Mouse (Mus musculus) testis, adult 2 months (tissue): ENCODE data around the gene Hist1h2bp. TPM values are rescaled to one million over a fixed set of nuclear protein-coding genes. Genes with fewer than 3 reads are reported as not detected.
"Not testable (repeated sequence)": the region's sequence is repeated elsewhere in the genome, so short reads cannot be mapped to it uniquely, and the experiment has no call there.

Experiments
- H3K27ac ChIP-seq: fragments of 200-500 bp; 2 replicates; pipeline ENCODE4 v1.5.1; 2012; ENCODE audit warnings: low read depth, low read length; ENCODE audit not compliant: control insufficient read depth, insufficient read depth
- H3K27me3 ChIP-seq: fragments of 200-500 bp; 2 replicates; pipeline ENCODE4 v1.6.1; 2012; ENCODE audit warnings: mild to moderate bottlenecking, low read length, moderate library complexity; ENCODE audit not compliant: control insufficient read depth, insufficient read depth
- H3K36me3 ChIP-seq: fragments of 200-500 bp; 2 replicates; pipeline ENCODE4 v1.6.1; 2012; ENCODE audit warnings: mild to moderate bottlenecking, low read length; ENCODE audit not compliant: control insufficient read depth, insufficient read depth
- H3K4me1 ChIP-seq: fragments of 200-500 bp; 2 replicates; pipeline ENCODE4 v1.6.1; 2012; ENCODE audit warnings: low read length; ENCODE audit not compliant: control insufficient read depth, insufficient read depth
- H3K4me3 ChIP-seq: fragments of 200-500 bp; 2 replicates; pipeline ENCODE4 v1.5.1; 2012; ENCODE audit warnings: low read depth, mild to moderate bottlenecking, low read length, moderate library complexity, mixed read lengths; ENCODE audit not compliant: control insufficient read depth
- CTCF ChIP-seq: fragments of 200-500 bp; IDR thresholded peaks from 2 replicates; pipeline ENCODE4 v1.5.1; 2012; ENCODE audit warnings: low read depth, mild to moderate bottlenecking, inconsistent platforms, low read length, moderate library complexity; ENCODE audit not compliant: control insufficient read depth, insufficient read depth, insufficient replicate concordance
- POLR2A ChIP-seq: fragments of 200-500 bp; IDR thresholded peaks from 2 replicates; pipeline ENCODE4 v1.6.1; 2012; ENCODE audit warnings: low read depth, mild to moderate bottlenecking, inconsistent platforms, low read length, moderate library complexity; ENCODE audit not compliant: control insufficient read depth
- polyA plus RNA-seq: library from polyadenylated mRNA; depleted of rRNA; stranded (reverse); fragments of >200 nt; gene quantifications from 2 replicates; pipeline ENCODE4 v1.2.3, GENCODE M21; 2012; rRNA removed

Hist1h2bp gene
- polyA plus RNA-seq, 1 experiment, result 155 TPM

DNA sequence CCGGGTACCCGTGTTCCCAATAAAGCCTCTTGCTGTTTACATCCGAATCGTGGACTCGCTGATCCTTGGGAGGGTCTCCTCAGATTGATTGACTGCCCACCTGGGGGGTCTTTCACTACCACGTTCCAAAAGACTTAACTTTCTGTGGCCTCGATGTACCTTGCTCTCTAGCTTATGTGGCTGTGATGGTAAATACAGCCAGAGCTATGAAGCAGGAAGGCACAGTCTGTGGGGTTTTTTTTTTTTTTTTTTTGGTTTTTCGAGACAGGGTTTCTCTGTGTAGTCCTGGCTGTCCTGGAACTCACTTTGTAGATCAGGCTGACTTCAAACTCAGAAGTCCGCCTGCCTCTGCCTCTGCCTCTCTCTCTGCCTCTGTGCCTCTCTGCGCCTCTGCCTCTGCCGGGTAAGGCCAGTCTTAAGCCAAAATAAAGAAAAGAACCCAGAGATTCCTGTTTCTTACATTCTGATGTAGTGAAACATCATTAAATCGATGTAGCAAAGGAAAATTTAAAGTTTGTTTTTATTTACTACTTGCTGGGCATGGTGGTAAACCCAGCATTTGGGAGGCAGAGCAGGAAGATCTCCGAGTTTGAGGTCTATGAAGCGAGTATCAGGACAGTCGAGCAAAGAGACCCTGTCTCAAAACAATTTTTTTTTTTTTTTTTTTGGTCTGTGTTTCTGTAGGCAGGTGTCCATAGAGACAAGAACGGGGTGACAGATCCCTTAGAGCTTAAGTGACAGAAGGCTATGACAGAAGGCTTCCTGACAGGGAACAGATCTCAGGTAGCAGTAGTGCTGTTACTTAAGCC lies 33.0 kb downstream of the Hist1h2bp start:
- not testable (repeated sequence) for H3K27ac ChIP-seq, H3K27me3 ChIP-seq, H3K4me1 ChIP-seq, H3K36me3 ChIP-seq, H3K4me3 ChIP-seq

DNA sequence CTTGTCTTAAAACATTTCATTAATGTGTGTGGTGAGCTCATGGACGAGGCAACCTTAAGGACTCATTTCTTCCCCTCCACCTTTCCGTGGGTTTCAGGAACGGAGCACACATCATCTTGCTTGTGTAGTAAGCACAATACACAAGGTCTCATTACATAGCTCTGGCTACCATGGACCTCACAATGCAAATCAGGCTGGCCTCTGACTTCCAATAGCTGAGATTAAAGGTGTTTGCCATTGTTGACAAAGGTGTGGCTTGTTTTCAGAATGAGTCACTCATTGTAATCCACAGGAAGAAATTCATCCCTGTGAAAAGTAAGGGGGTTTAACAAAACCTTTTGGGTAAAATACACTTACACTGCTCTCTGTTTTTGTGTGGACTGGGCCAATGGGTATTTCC lies 41.2 kb downstream of the Hist1h2bp start:
- no peak overlapping the region for H3K27ac ChIP-seq
- H3K4me3 ChIP-seq, result no peak overlapping the region
- no peaks in the 10 kb centered on the region; the same call in 1 of the 2 replicates for H3K4me1 ChIP-seq

GRCm38 (mm10) chr13:21830344-21830743 lies 43.1 kb downstream of the Hist1h2bp start:
- no peak overlapping the region for H3K4me3 ChIP-seq
- H3K27me3 ChIP-seq, result no peaks in the 10 kb centered on the region

More for the DNA sequence above, 41.2 kb downstream of the Hist1h2bp start:
- Histone ChIP-seq H3K27me3 (no peaks in the 10 kb centered on the region), H3K36me3 (no peaks in the 10 kb centered on the region)
- TF ChIP-seq CTCF (no peak), POLR2A (no peak)

DNA sequence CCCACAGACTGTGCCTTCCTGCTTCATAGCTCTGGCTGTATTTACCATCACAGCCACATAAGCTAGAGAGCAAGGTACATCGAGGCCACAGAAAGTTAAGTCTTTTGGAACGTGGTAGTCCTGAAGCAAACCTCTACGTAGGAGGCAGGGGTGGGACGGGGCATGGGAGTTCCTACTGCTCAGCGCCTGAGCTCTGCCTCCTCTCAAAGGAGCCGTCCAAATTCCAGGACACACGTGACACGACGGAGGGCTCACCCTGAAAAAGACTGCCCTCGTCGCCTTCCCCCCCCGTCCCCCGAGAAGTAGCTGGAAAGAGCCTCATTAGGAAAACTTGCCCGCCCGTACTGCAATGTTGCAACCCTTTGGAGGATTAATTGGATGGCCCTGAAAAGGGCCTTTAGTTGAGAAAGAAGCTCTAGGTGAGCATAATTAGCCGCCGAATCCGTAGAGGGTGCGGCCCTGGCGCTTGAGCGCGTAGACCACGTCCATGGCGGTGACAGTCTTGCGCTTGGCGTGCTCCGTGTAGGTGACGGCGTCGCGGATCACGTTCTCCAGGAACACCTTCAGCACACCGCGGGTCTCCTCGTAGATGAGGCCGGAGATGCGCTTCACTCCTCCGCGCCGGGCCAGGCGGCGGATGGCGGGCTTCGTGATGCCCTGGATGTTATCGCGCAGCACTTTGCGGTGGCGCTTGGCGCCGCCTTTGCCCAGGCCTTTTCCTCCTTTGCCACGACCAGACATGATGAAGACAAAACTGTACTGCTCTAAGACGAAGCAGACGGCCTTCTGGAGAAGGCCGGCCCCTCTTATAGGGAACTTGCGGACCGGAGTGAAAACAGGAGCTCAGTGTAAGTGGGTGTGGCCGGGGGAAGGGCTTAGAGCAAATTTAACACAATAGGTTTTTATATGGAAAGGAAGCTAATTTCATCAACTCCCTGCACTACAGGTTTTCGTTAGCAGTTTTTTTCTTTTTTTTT lies 44.4 kb downstream of the Hist1h2bp start, which contains the start of gene Hist1h4n:
Gene Hist1h4n (minus strand): TSS at position 779 of the 977 bp plus-strand sequence.
- H3K4me3 ChIP-seq, H3K27me3 ChIP-seq, H3K36me3 ChIP-seq, H3K27ac ChIP-seq, H3K4me1 ChIP-seq: not testable (repeated sequence)

More at GRCm38 (mm10) chr13:21830344-21830743, 43.1 kb downstream of the Hist1h2bp start:
- Histone ChIP-seq H3K4me1 (no peaks in the 10 kb centered on the region; the same call in 1 of the 2 replicates), H3K27ac (0 out of 2 replicates have a peak overlapping the region, but pooled peaks have one; percentile 44), H3K36me3 (no peaks in the 10 kb centered on the region)
- no peak for TF ChIP-seq CTCF
- no peak for TF ChIP-seq POLR2A

DNA sequence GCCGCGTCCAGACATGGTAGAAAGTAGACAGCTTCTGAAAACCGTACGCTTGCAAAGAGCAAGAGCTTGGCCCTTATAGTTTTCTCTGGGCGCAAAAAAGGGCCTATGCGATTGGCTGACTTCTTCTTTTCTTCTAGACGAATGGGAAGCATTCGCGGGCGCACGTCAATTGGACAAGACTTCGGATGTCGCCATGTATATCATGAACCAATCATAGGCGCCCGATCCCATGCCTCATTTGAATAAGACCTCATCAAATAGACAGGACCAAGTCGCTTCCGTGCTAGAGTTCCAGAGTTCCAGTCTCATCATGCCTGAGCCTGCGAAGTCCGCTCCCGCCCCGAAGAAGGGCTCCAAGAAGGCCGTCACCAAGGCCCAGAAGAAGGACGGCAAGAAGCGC lies 46.2 kb downstream of the Hist1h2bp start, which contains the start of the genes Hist1h2ap and Hist1h2br:
Gene Hist1h2ap (minus strand): TSS at position 47 of the 400 bp plus-strand sequence.
Gene Hist1h2br (plus strand): TSS at position 283 of the 400 bp plus-strand sequence.
- not testable (repeated sequence) for H3K27ac ChIP-seq, H3K27me3 ChIP-seq, H3K36me3 ChIP-seq, H3K4me3 ChIP-seq, H3K4me1 ChIP-seq

Other genes starting within 250 kb of the Hist1h2bp start
- gene Olfr1366, start 244.7 kb upstream of the Hist1h2bp start, polyA plus RNA-seq, result not detected in 2 replicates
- not detected in 2 replicates for gene Olfr1535, start 227.6 kb upstream of the Hist1h2bp start, polyA plus RNA-seq
- gene Olfr1364, start 205.7 kb upstream of the Hist1h2bp start, polyA plus RNA-seq, result not detected in 2 replicates
- not detected in 2 replicates for gene Olfr1362, start 173.4 kb upstream of the Hist1h2bp start, polyA plus RNA-seq
- gene Olfr11, start 144.9 kb upstream of the Hist1h2bp start, polyA plus RNA-seq, result 0.04 TPM in 1 of 2 replicates, not detected in the other
- 0.19 TPM in 1 of 2 replicates, not detected in the other for gene Olfr1361, start 124.1 kb upstream of the Hist1h2bp start, polyA plus RNA-seq
- gene Olfr1360, start 110.1 kb upstream of the Hist1h2bp start, polyA plus RNA-seq, result 0.07 TPM in 1 of 2 replicates, not detected in the other
- gene Olfr1359, start 89.3 kb upstream of the Hist1h2bp start, polyA plus RNA-seq, result 0.35 and 0.38 TPM in 2 replicates
- gene Hist1h2bl, start 71.3 kb upstream of the Hist1h2bp start, polyA plus RNA-seq, result 3.2 and 3.6 TPM in 2 replicates
- gene Hist1h2ai, start 71.0 kb upstream of the Hist1h2bp start, polyA plus RNA-seq, result 2.0 and 6.1 TPM in 2 replicates
- gene Hist1h3h, start 69.8 kb upstream of the Hist1h2bp start, polyA plus RNA-seq, result 14.7 and 20.5 TPM in 2 replicates
- 6.1 and 6.2 TPM in 2 replicates for gene Hist1h2bm, start 65.4 kb upstream of the Hist1h2bp start, polyA plus RNA-seq
- 6.1 and 7.6 TPM in 2 replicates for gene Hist1h4j, start 52.4 kb upstream of the Hist1h2bp start, polyA plus RNA-seq
- gene Hist1h4k, start 37.0 kb upstream of the Hist1h2bp start, polyA plus RNA-seq, result 37.3 and 40.8 TPM in 2 replicates
- 2.4 and 3.9 TPM in 2 replicates for gene Hist1h2ak, start 33.6 kb upstream of the Hist1h2bp start, polyA plus RNA-seq
- gene Hist1h2bn, start 33.3 kb upstream of the Hist1h2bp start, polyA plus RNA-seq, result 2.3 and 3.0 TPM in 2 replicates
- 0.36 TPM in 1 of 2 replicates, not detected in the other for gene Hist1h1b, start 6.8 kb upstream of the Hist1h2bp start, polyA plus RNA-seq
- gene Hist1h3i, start 4.1 kb upstream of the Hist1h2bp start, polyA plus RNA-seq, result 5.8 and 7.4 TPM in 2 replicates
- gene Hist1h2an, start 243 bp upstream of the Hist1h2bp start, polyA plus RNA-seq, result 1.8 and 2.1 TPM in 2 replicates
- 28.8 and 32.6 TPM in 2 replicates for gene Hist1h2bq, start 22.7 kb downstream of the Hist1h2bp start, polyA plus RNA-seq
- gene Hist1h2ao, start 23.0 kb downstream of the Hist1h2bp start, polyA plus RNA-seq, result not detected in 2 replicates
- not detected in 2 replicates for gene Hist1h4m, start 24.3 kb downstream of the Hist1h2bp start, polyA plus RNA-seq
- 32.2 and 38.8 TPM in 2 replicates for gene Hist1h4n, start 44.7 kb downstream of the Hist1h2bp start, polyA plus RNA-seq
- gene Hist1h2ap, start 46.0 kb downstream of the Hist1h2bp start, polyA plus RNA-seq, result 7.4 and 12.0 TPM in 2 replicates
- gene Hist1h2br, start 46.3 kb downstream of the Hist1h2bp start, polyA plus RNA-seq, result 26.8 and 30.6 TPM in 2 replicates
- gene Zfp184, start 157.6 kb downstream of the Hist1h2bp start, polyA plus RNA-seq, result 2.7 and 2.8 TPM in 2 replicates
- 128 and 157 TPM in 2 replicates for gene Pom121l2, start 193.7 kb downstream of the Hist1h2bp start, polyA plus RNA-seq
- 0.05 and 0.22 TPM in 2 replicates for gene Prss16, start 222.3 kb downstream of the Hist1h2bp start, polyA plus RNA-seq
- 1.8 and 3.7 TPM in 2 replicates for gene Hist1h2ah, start 248.1 kb downstream of the Hist1h2bp start, polyA plus RNA-seq
- 10.0 and 11.3 TPM in 2 replicates for gene Hist1h2bk, start 248.4 kb downstream of the Hist1h2bp start, polyA plus RNA-seq